Mouse (Mus musculus) liver, adult 2 months (tissue): ENCODE measurements around the gene Tnc.

Source experiments
- CTCF ChIP-seq: fragments of 200-500 bp; IDR thresholded peaks from 2 replicates; pipeline ENCODE4 v1.5.1; 2011; ENCODE audit warnings: low read depth, low read length, control low read depth
- POLR2A ChIP-seq: fragments of 200-500 bp; IDR thresholded peaks from 2 replicates; pipeline ENCODE4 v1.6.1; 2011; ENCODE audit warnings: low read length, control low read depth; ENCODE audit not compliant: insufficient read depth; ENCODE audit errors: extremely low read depth

DNA sequence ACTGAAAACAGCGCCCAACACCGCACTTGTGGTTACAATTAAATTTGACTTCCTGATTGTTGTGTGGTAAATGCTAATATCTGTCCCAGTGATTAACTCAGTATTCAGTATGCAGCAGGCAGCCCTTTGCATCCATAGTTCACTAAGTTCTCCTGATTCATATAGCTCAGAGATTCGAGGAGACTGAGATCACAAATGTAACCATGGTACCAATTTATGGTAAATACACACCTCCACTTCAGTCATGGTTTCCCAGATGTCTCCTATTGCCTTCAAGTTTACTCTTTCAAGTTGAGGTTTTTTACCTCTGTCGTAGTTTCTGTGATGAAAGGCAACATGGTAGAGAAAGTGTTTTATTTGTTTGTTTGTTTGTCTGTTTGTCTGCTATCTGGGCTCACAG lies 110.9 kb downstream of the Tnc start:
- TF ChIP-seq CTCF, result no peak
- no peak for TF ChIP-seq POLR2A
